Mouse (Mus musculus) CD4-positive, CD25-positive, alpha-beta regulatory T cell, adult 9 weeks (primary cell): ENCODE results near the gene Skp2. TPM values are rescaled to one million over a fixed set of nuclear protein-coding genes. Genes with fewer than 3 reads are reported as not detected.

Experiments used
- polyA plus RNA-seq: library from polyadenylated mRNA; unstranded; fragments of 100-300 nt; shearing (Covaris generic); gene quantifications from one replicate; pipeline ENCODE4 v1.2.1, GENCODE M21; 2017

The Skp2 gene
- polyA plus RNA-seq, result 6.1 TPM

GRCm38 (mm10) chr15:9155325-9155724 lies at the start of gene Skp2:
Gene Skp2 (minus strand): TSS chr15:9155425.

GRCm38 (mm10) chr15:9140252-9140680 lies 15.0 kb downstream of the Skp2 start, which contains the start of gene Lmbrd2:
Gene Lmbrd2 (plus strand): TSS chr15:9140550.

GRCm38 (mm10) chr15:9070912-9071555 lies 84.2 kb downstream of the Skp2 start, which contains the start of gene Nadk2:
Gene Nadk2 (plus strand): TSS chr15:9071260.

Other genes with a start within 250 kb of the Skp2 start
- gene Ranbp3l, start 187.5 kb downstream of the Skp2 start, polyA plus RNA-seq, result not detected
- gene Nadk2, start 84.2 kb downstream of the Skp2 start, polyA plus RNA-seq, result 3.2 TPM
- gene Lmbrd2, start 14.9 kb downstream of the Skp2 start, polyA plus RNA-seq, result 4.9 TPM
- not detected for gene Ugt3a1, start 121.5 kb upstream of the Skp2 start, polyA plus RNA-seq
- 0.16 TPM for gene Ugt3a2, start 180.1 kb upstream of the Skp2 start, polyA plus RNA-seq